Mouse (Mus musculus) olfactory bulb, adult 2 months (tissue): ENCODE measurements around the gene Fnbp1l.

Source experiments
- CTCF ChIP-seq: fragments of 200-500 bp; IDR thresholded peaks from 2 replicates; pipeline ENCODE4 v1.5.1; 2012; ENCODE audit warnings: low read depth, mild to moderate bottlenecking, low read length, moderate library complexity; ENCODE audit not compliant: insufficient read depth
- POLR2A ChIP-seq: fragments of 200-500 bp; IDR thresholded peaks from 2 replicates; pipeline ENCODE4 v1.6.1; 2012; ENCODE audit warnings: mild to moderate bottlenecking, low read depth, low read length, moderate library complexity; ENCODE audit not compliant: insufficient read depth

DNA sequence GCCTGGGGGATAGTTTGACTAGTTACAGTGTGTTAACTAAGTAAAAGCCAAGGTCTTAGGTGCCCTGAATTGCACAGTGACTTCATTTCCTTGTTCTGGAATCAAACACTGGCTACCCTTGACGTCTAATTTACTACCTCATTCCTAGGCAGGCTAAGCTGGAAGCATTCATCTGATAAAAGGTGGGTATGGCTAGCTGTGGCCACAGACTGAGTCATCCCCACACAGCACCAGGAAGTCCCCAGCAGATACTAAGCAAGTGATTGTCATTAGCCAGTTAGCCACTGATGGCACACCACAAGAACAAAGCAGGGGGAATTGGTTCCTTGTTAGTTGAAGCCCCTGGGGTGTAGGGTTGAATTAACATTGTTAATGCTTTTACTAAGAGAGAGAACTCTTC is 98.2 kb downstream of the Fnbp1l start:
- TF ChIP-seq CTCF: no peak
- no peak for TF ChIP-seq POLR2A
